Mouse (Mus musculus) heart, postnatal 0 days (tissue): ENCODE measurements at regions not wholly inside any gene's neighbourhood (a gene's known extent, or its start where the extent isn't known, plus 50 kb on each side); places are given as distances from the start of the nearest gene placed in this dataset.

Experiments
- CTCF ChIP-seq: IDR thresholded peaks from 2 replicates; pipeline ENCODE4 v1.5.1; 2016; ENCODE audit warnings: antibody characterized with exemption, control low read depth, low read depth
- EP300 ChIP-seq: IDR thresholded peaks from 2 replicates; pipeline ENCODE4 v1.6.1; 2016; ENCODE audit warnings: antibody characterized with exemption, low read depth

GRCm38 (mm10) chr10:16156954-16157353, 1438.9 kb upstream of the Gje1 start:
- TF ChIP-seq CTCF, result no peak
- no peak for TF ChIP-seq EP300
